Mouse (Mus musculus) testis, adult 2 months (tissue): ENCODE data around the gene Hnrnpd. TPM values are rescaled to one million over a fixed set of nuclear protein-coding genes. Genes with fewer than 3 reads are reported as not detected.

Source experiments
- H3K27ac ChIP-seq: fragments of 200-500 bp; 2 replicates; pipeline ENCODE4 v1.5.1; 2012; ENCODE audit warnings: low read depth, low read length; ENCODE audit not compliant: control insufficient read depth, insufficient read depth
- H3K27me3 ChIP-seq: fragments of 200-500 bp; 2 replicates; pipeline ENCODE4 v1.6.1; 2012; ENCODE audit warnings: mild to moderate bottlenecking, low read length, moderate library complexity; ENCODE audit not compliant: control insufficient read depth, insufficient read depth
- H3K36me3 ChIP-seq: fragments of 200-500 bp; 2 replicates; pipeline ENCODE4 v1.6.1; 2012; ENCODE audit warnings: mild to moderate bottlenecking, low read length; ENCODE audit not compliant: control insufficient read depth, insufficient read depth
- H3K4me1 ChIP-seq: fragments of 200-500 bp; 2 replicates; pipeline ENCODE4 v1.6.1; 2012; ENCODE audit warnings: low read length; ENCODE audit not compliant: control insufficient read depth, insufficient read depth
- H3K4me3 ChIP-seq: fragments of 200-500 bp; 2 replicates; pipeline ENCODE4 v1.5.1; 2012; ENCODE audit warnings: low read depth, mild to moderate bottlenecking, low read length, moderate library complexity, mixed read lengths; ENCODE audit not compliant: control insufficient read depth
- CTCF ChIP-seq: fragments of 200-500 bp; IDR thresholded peaks from 2 replicates; pipeline ENCODE4 v1.5.1; 2012; ENCODE audit warnings: low read depth, mild to moderate bottlenecking, inconsistent platforms, low read length, moderate library complexity; ENCODE audit not compliant: control insufficient read depth, insufficient read depth, insufficient replicate concordance
- POLR2A ChIP-seq: fragments of 200-500 bp; IDR thresholded peaks from 2 replicates; pipeline ENCODE4 v1.6.1; 2012; ENCODE audit warnings: low read depth, mild to moderate bottlenecking, inconsistent platforms, low read length, moderate library complexity; ENCODE audit not compliant: control insufficient read depth
- polyA plus RNA-seq: library from polyadenylated mRNA; depleted of rRNA; stranded (reverse); fragments of >200 nt; gene quantifications from 2 replicates; pipeline ENCODE4 v1.2.3, GENCODE M21; 2012

The Hnrnpd gene
- polyA plus RNA-seq, 1 experiment, result 28.3 TPM

GRCm38 (mm10) chr5:99959236-99959936 is 19.4 kb downstream of the Hnrnpd start:
- TF ChIP-seq POLR2A, result no peak
- no peak for TF ChIP-seq CTCF
- Histone ChIP-seq H3K27me3 (no peaks in the 10 kb centered on the region), H3K4me3 (no peak overlapping the region), H3K27ac (no peak overlapping the region), H3K36me3 (peaks cover 1% of the 10 kb centered on the region; the same call in 1 of the 2 replicates), H3K4me1 (no peaks in the 10 kb centered on the region)

DNA sequence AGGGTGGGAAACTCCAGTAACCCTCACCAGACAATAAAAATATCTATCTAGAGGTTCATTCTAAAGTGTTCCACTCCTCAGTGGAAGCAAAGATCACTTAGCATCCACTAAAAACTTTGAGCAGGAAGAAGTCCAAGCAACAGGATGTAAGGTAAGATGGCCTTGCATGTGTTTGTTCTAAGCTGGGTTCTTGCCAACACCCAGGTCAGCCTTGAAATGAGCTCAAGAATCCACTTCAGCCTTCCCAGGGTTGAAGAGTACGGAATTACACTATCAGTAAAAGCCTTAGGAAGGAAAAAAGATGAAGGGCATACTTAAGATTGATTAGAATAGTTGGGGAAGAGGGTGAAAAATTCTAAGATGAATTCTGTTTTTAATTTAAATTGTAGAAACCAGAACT is 20.1 kb downstream of the Hnrnpd start:
- Histone ChIP-seq H3K27ac (no peak overlapping the region), H3K36me3 (peaks cover 1% of the 10 kb centered on the region; the same call in 1 of the 2 replicates), H3K4me1 (no peaks in the 10 kb centered on the region), H3K4me3 (no peak overlapping the region), H3K27me3 (no peaks in the 10 kb centered on the region)
- TF ChIP-seq POLR2A, result no peak
- no peak for TF ChIP-seq CTCF

DNA sequence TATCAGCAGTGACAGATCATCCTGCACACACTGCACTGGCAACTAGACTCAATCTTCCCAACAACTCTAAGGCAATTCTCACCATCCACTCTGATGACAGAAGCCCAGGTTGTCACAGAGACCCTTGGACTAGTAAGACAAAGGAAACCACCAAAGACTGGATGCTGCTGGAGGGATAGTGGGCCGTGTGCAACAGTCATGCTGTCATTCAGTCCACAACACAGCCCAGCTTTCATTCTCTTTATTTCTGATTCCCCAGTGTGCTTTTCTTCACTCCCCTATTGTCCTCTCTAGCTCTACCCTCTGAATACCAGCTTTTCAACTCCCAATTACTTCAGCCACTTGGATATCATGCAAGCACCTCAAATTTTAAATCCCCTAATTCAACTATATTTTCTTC is 24.9 kb downstream of the Hnrnpd start:
- Histone ChIP-seq H3K36me3 (no peaks in the 10 kb centered on the region), H3K4me1 (no peaks in the 10 kb centered on the region), H3K27me3 (no peaks in the 10 kb centered on the region), H3K4me3 (no peak overlapping the region), H3K27ac (no peak overlapping the region)
- TF ChIP-seq POLR2A, result no peak
- no peak for TF ChIP-seq CTCF

GRCm38 (mm10) chr5:99952513-99952912 is 26.2 kb downstream of the Hnrnpd start:
- no peak overlapping the region for H3K27ac ChIP-seq
- no peaks in the 10 kb centered on the region for H3K4me1 ChIP-seq
- TF ChIP-seq CTCF (no peak), POLR2A (no peak)

DNA sequence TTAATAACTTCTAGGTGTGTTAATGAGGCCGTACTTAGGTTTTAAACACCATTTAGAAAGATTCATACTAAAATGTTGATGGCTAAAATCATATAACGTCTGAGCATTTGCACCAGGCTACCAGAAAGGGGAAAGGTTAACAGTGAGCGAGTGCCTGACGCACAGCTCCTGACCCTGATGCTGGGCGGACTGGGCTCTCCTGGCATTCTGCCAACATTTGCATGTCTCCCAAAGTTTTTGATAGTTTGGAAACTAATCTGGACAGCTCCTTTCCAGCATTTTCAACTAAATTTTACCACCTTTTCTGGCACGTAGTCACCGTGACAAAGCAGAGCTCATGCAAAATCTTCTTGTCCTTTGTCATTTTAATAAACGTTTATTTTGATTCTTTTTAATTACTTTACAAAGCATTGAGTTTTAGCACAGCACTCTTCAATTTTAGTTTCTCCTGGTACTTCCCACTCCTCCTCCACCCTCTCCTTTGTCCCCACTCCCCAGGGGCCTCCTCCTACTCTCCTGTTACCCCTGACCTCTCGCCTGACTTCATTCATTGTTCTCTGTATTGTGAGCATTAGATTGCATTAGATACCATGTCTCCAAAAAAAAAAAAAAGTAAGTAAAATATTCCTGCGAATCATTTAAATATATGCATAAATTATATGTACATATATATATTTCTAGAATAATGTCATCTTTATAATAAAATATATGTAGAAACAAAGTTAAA is 36.8 kb downstream of the Hnrnpd start:
- Histone ChIP-seq H3K36me3 (no peaks in the 10 kb centered on the region), H3K4me3 (no peak overlapping the region), H3K27ac (no peak overlapping the region), H3K27me3 (no peaks in the 10 kb centered on the region), H3K4me1 (no peaks in the 10 kb centered on the region)
- TF ChIP-seq POLR2A (no peak), CTCF (no peak)

More at GRCm38 (mm10) chr5:99952513-99952912, 26.2 kb downstream of the Hnrnpd start:
- Histone ChIP-seq H3K36me3 (no peaks in the 10 kb centered on the region), H3K4me3 (no peak overlapping the region), H3K27me3 (no peaks in the 10 kb centered on the region)

DNA sequence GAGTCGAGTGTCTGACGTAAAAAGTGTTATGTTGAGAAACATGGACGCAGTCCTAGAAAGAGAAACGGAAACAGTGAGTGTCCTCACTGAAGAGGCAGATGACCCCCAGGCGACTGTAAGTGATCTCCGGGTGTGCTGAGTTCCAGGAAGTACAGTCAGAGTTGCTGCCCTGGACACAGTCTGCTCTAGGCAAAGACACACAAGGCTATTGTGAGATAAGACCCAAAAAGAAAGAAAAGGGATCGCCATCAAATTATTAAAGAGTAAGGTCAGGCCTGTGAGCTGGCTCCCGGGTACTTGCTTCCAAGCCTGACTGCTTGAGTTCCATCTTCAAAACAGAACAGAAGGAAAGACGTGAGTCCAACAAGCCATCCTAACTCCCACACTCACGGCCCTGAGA is 37.5 kb downstream of the Hnrnpd start:
- H3K27ac ChIP-seq, result no peak overlapping the region
- H3K36me3 ChIP-seq, result no peaks in the 10 kb centered on the region
- TF ChIP-seq POLR2A, result no peak
- no peak for TF ChIP-seq CTCF
- no peaks in the 10 kb centered on the region for H3K27me3 ChIP-seq
- no peak overlapping the region for H3K4me3 ChIP-seq
- H3K4me1 ChIP-seq, result no peaks in the 10 kb centered on the region

GRCm38 (mm10) chr5:99939440-99939839 is 39.3 kb downstream of the Hnrnpd start:
- TF ChIP-seq CTCF (no peak), POLR2A (no peak)
- Histone ChIP-seq H3K4me3 (no peak overlapping the region), H3K4me1 (no peaks in the 10 kb centered on the region), H3K36me3 (no peaks in the 10 kb centered on the region), H3K27me3 (no peaks in the 10 kb centered on the region), H3K27ac (no peak overlapping the region)
